Mouse (Mus musculus) embryonic facial prominence, embryonic 14.5 days (tissue): Measurements from ENCODE around the gene Arxes2. TPM values are rescaled to one million over a fixed set of nuclear protein-coding genes. Genes with fewer than 3 reads are reported as not detected.
"Not testable (repeated sequence)": the region's sequence is repeated elsewhere in the genome, so short reads cannot be mapped to it uniquely, and the experiment has no call there.

Experiments used
- ATAC-seq: fragments of 200-750 bp; cut with Nextera tagmentation; 2 replicates; pipeline ENCODE4 v1.8.0; 2017; ENCODE audit warnings: low read depth, moderate number of reproducible peaks, moderate TSS enrichment
- DNase-seq: peaks from one replicate; pipeline ENCODE4 v3.0.0-alpha.2; 2015; ENCODE audit warnings: low spot score
- H3K27ac ChIP-seq: fragments of 300-500 bp; sonication (generic); replicated peaks from 2 replicates; pipeline ENCODE4 v1.5.1; 2014; ENCODE audit warnings: low read depth, mild to moderate bottlenecking, low read length, moderate library complexity
- H3K27me3 ChIP-seq: fragments of 300-500 bp; sonication (generic); replicated peaks from 2 replicates; pipeline ENCODE4 v1.6.1; 2014; ENCODE audit warnings: low read length; ENCODE audit not compliant: control insufficient read depth, insufficient read depth
- H3K36me3 ChIP-seq: fragments of 300-500 bp; sonication (generic); 2 replicates; pipeline ENCODE4 v1.6.1; 2014; ENCODE audit warnings: low read length, mixed read lengths; ENCODE audit not compliant: control insufficient read depth, insufficient read depth
- H3K4me1 ChIP-seq: fragments of 300-500 bp; sonication (generic); 2 replicates; pipeline ENCODE4 v1.6.1; 2014; ENCODE audit warnings: antibody characterized with exemption, low read length; ENCODE audit not compliant: control insufficient read depth, insufficient read depth
- H3K4me2 ChIP-seq: fragments of 300-500 bp; sonication (generic); 2 replicates; pipeline ENCODE4 v1.6.1; 2014; ENCODE audit warnings: low read depth, mild to moderate bottlenecking, low read length, moderate library complexity, mixed read lengths
- H3K4me3 ChIP-seq: fragments of 300-500 bp; sonication (generic); 2 replicates; pipeline ENCODE4 v1.5.1; 2014; ENCODE audit warnings: low read depth, mild to moderate bottlenecking, low read length
- H3K9ac ChIP-seq: fragments of 300-500 bp; sonication (generic); 2 replicates; pipeline ENCODE4 v1.6.1; 2014; ENCODE audit warnings: low read depth, mild to moderate bottlenecking, low read length, moderate library complexity, mixed read lengths
- H3K9me3 ChIP-seq: fragments of 300-500 bp; sonication (generic); 2 replicates; pipeline ENCODE4 v1.6.1; 2016; ENCODE audit warnings: low read length; ENCODE audit not compliant: control insufficient read depth
- WGBS: fragments of 180-500 bp; shearing (Covaris S2); extraction: QIAGEN DNeasy Blood & Tissue Kit; methylation state at CpG from one replicate; pipeline ENCODE4 v1.1.7; 2014; 5-methylcytosine and 5-hydroxymethylcytosine counted together
- polyA plus RNA-seq: library from polyadenylated mRNA; unstranded; fragments of >200 nt; fragmentation: Nextera tagmentation; extraction: Ambion mirVana; gene quantifications from 2 replicates; pipeline ENCODE4 v1.2.1, GENCODE M21; 2014

The Arxes2 gene
- polyA plus RNA-seq, result 79.7 and 80.0 TPM in 2 replicates

GRCm38 (mm10) chrX:135993664-135994119, at the start of gene Arxes2:
Gene Arxes2 (plus strand): TSS chrX:135993824.
- H3K9me3 ChIP-seq, DNase-seq, H3K27ac ChIP-seq, H3K9ac ChIP-seq, H3K27me3 ChIP-seq, H3K36me3 ChIP-seq, H3K4me1 ChIP-seq: not testable (repeated sequence)
- Histone ChIP-seq H3K4me3 (peak within 1 kb of the TSS; percentile 29), H3K4me2 (peak within 1 kb of the TSS; percentile 54)
- ATAC-seq, result peak; percentile 95
- 8% methylated on average over 2 of the region's 39 CpGs for WGBS

DNA sequence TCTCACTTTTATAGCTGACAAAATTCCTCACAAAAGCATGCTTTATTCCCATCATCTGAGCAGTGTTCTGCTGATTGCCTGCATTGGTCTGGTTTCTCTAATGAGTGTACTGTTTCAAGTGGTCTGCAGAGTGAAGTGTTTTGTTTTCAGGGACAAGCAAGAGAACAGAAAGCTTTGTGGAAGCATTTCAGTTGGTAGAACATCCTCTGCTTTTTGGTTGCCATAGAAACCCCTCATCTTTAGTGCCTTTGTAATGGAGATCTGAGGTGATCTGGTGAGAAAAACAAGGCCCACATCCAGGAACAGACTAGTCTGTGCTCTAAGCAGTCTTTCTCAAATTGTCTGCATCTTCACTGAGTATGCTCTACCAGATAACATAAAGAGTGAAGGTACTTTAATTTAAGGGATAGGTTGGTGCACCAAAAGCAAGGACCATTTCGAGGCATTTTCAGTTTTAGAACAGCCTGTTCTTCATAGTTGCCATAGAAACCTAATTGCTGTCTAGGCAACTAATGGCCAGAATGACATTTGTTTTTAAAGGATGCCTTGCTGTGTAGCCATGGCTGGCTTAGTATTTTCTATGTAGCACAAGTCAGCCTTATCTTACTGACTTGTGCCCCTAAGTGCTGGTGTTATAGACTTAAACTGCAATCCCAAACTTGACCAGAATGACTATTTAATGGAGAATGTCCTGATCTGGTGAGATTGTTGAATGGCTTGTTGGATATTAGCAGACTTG, 44.8 kb upstream of the Arxes2 start:
- DNase-seq (no peak), ATAC-seq (no peak)
- Histone ChIP-seq H3K4me2 (no peak overlapping the region), H3K4me1 (no peaks in the 10 kb centered on the region), H3K9ac (no peak overlapping the region), H3K27ac (no peak overlapping the region), H3K27me3 (no peaks in the 10 kb centered on the region), H3K4me3 (no peak overlapping the region), H3K36me3 (no peaks in the 10 kb centered on the region), H3K9me3 (no peaks in the 10 kb centered on the region)
- 70% methylated on average over 1 of the region's 1 CpGs for WGBS

DNA sequence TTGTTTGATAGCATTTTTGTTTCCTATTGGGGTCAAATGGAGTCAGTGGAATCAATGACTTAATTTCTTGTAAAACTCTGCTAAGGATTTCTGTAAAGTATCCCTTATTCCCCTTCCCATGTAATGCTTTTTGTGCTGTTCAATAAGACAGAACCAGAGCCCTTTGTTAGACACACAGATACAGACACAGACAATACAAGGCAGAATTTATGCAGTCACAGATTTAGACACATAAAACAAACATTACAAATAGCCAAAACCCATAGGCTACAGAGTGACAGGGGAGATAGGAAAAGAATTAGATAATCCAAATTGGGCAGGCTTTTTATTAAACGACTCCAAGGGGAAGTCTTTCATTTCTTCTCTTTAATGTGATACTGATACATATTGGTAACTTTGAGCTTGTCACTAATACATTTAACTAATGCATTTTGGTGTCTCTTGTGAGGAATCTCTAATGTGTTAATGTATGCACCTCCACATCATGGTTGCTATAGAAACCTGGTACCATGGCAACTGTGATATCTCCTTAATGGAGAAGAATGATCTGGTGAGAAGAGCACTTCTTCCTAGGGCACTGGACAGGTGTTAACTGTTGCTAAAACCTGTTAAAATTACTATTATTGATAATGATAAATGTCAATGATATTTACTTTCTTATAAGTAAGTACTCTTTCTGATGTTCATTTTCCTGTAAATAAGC, 36.5 kb upstream of the Arxes2 start:
- DNase-seq, result no peak
- Histone ChIP-seq H3K9ac (no peak overlapping the region), H3K4me2 (no peak overlapping the region), H3K4me3 (no peak overlapping the region), H3K27me3 (no peaks in the 10 kb centered on the region), H3K36me3 (no peaks in the 10 kb centered on the region), H3K27ac (no peak overlapping the region), H3K9me3 (no peaks in the 10 kb centered on the region), H3K4me1 (no peaks in the 10 kb centered on the region)
- WGBS, result 71% methylated on average over 1 of the region's 1 CpGs
- ATAC-seq, result no peak

DNA sequence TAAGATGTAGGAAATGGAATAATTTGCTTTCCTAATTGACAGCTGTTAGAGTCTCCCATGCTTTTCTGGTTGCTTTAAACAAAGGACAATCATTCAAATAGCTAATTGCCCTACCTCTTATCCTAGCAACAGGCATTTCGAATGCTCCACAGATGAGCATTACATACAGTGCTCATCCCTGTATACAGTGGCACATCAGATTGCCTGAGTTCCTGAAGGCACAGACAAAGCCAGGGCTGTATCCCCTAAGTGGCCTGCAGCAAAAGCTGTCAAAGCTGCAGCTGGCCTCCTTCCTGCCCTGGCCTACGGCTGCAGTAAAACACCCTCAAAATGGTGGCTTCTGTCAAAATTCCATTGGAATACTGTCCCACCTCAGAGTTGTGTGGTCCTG, 35.9 kb upstream of the Arxes2 start:
- no peak overlapping the region for H3K4me3 ChIP-seq
- ATAC-seq (no peak), DNase-seq (no peak)
- no peak overlapping the region for H3K4me2 ChIP-seq
- no peaks in the 10 kb centered on the region for H3K4me1 ChIP-seq
- no peak overlapping the region for H3K27ac ChIP-seq
- H3K27me3 ChIP-seq, result no peaks in the 10 kb centered on the region
- WGBS, result 74% methylated on average over 2 of the region's 2 CpGs
- H3K9ac ChIP-seq, result no peak overlapping the region
- H3K9me3 ChIP-seq, result no peaks in the 10 kb centered on the region
- H3K36me3 ChIP-seq, result no peaks in the 10 kb centered on the region

DNA sequence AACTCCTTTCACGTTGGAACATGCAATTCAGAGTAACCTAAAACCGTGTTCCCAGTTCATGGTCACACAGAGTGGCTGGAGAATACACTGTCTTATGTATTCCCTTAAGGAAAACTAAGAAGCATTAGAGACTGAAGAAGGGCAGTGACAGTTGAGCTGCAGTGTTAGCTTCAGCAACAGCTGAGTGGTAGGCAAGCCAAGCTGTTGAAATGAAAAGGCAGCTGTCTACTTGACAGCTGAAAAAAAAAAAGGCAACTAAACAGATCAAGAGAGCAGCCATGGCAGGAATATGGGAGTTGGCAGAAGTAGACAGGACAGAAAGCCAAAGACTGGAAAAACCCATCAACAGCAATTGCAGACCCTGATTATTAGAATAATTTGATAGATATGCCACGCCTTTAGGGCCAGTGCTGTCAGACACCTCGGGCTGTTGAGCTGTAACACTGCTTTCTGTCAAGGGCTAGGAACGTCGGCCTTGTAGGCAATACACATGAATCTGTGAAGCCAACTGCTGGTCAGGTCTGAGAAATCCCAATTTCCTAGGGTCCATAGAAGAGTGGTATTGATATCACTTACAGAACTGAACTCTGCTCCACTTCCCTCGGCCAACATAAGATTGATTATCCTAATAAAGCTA, 34.9 kb upstream of the Arxes2 start:
- H3K4me1 ChIP-seq, result no peaks in the 10 kb centered on the region

DNA sequence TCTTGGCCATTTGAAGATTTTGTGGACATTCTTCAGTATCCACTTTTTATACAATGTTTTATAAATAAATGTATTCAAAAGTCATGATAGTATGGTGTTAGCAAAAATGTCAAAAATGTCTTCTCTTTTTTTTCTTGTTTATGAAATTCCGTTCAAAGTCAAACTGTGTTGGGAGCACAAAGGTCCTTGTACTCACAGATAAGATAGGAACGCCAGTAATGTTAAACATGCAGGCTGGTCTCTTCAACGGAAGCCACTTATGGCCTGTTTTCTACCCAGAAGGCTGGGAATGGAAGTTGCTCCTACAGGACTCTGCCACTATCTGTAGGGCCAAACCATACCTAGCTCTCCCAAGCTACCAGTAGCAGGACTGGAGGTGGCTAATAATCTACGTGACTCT, 34.1 kb upstream of the Arxes2 start:
- Histone ChIP-seq H3K36me3 (no peaks in the 10 kb centered on the region), H3K9ac (no peak overlapping the region), H3K27me3 (no peaks in the 10 kb centered on the region), H3K4me2 (no peak overlapping the region), H3K4me3 (no peak overlapping the region), H3K4me1 (no peaks in the 10 kb centered on the region), H3K9me3 (no peaks in the 10 kb centered on the region), H3K27ac (no peak overlapping the region)
- ATAC-seq, result no peak
- WGBS, result 91% methylated on average over 4 of the region's 4 CpGs
- no peak for DNase-seq

More for the DNA sequence above, 34.9 kb upstream of the Arxes2 start:
- no peaks in the 10 kb centered on the region for H3K9me3 ChIP-seq
- no peaks in the 10 kb centered on the region for H3K36me3 ChIP-seq
- no peak overlapping the region for H3K9ac ChIP-seq
- H3K27ac ChIP-seq, result no peak overlapping the region
- H3K4me2 ChIP-seq, result no peak overlapping the region
- ATAC-seq (no peak), DNase-seq (peak; percentile 34)
- 70% methylated on average over 7 of the region's 7 CpGs for WGBS
- no peak overlapping the region for H3K4me3 ChIP-seq
- H3K27me3 ChIP-seq, result no peaks in the 10 kb centered on the region

DNA sequence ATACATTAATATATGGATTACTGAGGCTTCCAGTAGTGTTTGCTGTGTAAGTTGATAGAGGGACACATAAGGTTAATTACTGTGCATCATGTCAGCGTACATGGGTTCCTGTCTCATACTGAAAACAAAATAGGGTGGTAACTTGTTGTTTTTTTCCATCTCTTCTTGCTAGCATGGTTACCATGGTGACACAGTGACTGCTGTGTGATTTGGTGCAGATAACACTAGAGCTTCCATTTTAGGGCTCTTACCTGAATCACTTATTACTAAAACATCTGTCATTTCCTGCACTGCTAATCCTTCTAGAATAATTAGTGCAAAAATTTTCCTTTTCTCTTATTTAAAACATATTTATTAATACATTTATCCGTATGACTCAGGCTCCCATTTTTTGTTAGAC, 31.3 kb upstream of the Arxes2 start:
- ATAC-seq (no peak), DNase-seq (no peak)
- Histone ChIP-seq H3K4me2 (no peak overlapping the region), H3K4me1 (no peaks in the 10 kb centered on the region), H3K27ac (no peak overlapping the region), H3K9ac (no peak overlapping the region), H3K36me3 (no peaks in the 10 kb centered on the region), H3K27me3 (no peaks in the 10 kb centered on the region), H3K4me3 (no peak overlapping the region), H3K9me3 (no peaks in the 10 kb centered on the region)
- WGBS, result 71% methylated on average over 2 of the region's 2 CpGs

DNA sequence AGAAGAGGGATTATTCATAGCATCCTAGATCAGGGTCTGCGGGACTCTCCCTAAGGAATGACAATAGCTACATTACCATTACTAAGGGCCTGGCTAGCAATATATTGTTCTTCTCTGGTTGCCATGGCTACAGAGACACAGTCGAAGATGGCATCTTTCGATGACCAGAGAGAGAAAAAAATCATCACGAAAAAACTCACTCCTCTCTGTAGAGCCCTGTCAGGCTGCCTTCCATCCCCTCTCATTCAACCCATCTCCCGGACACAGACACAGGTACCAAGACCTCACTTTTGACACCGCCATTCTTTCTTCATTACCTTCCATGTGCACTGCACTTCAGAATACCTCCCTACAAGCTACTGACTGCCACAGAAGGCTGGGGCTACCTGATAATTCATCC, 30.5 kb upstream of the Arxes2 start:
- H3K9ac ChIP-seq, result no peak overlapping the region
- 52% methylated on average over 6 of the region's 6 CpGs for WGBS
- no peak overlapping the region for H3K27ac ChIP-seq
- H3K27me3 ChIP-seq, result no peaks in the 10 kb centered on the region
- DNase-seq (no peak), ATAC-seq (no peak)
- H3K4me1 ChIP-seq, result no peaks in the 10 kb centered on the region
- no peaks in the 10 kb centered on the region for H3K36me3 ChIP-seq
- H3K9me3 ChIP-seq, result no peaks in the 10 kb centered on the region
- no peak overlapping the region for H3K4me2 ChIP-seq
- no peak overlapping the region for H3K4me3 ChIP-seq
